Mouse (Mus musculus) embryo, embryonic 9.5 days (tissue): Measurements from ENCODE around the gene Lin52.

ENCODE experiments used
- DNase-seq: peaks from one replicate; pipeline ENCODE4 v3.0.0-alpha.2; 2017; ENCODE audit errors: extremely low spot score

The Lin52 gene

DNA sequence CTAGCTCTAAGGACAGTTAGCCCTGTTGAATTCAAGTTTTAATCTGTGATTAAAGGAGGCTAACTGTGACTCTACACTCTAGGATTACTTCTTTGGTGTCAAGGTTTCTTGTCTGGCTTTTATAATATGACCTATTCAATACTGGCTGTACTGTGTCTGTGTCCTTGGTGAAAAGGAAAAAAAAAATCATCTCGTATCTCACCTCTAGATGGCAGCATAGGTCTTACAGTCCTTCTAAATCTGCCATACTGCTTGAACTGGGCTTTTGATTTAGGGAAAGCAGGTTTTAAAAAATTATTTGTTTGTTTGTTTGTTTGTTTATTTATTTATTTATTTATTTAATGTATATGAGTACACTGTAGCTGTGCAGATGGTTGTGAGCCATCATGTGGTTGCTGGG lies 17.5 kb downstream of the Lin52 start:
- DNase-seq: peak; percentile 27

DNA sequence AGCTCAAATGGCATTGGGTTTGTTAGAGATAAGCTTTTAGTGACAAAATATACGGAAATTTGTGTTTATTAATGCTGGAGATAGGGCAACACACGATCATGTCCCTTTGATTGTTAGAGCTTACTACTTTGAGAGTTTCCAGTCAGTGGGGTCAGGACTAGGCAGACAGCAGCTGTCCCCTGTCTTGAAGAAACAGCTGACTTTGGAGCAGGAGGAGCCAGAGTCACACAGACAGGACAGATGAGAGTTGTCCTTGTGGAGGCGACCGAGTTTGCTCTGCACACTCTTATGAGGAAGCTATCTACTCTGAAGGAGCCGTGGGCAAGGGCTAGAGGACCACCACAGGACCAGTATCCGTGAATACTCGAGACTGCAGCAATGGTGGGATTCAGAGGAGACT lies 27.7 kb downstream of the Lin52 start:
- DNase-seq: no peak

DNA sequence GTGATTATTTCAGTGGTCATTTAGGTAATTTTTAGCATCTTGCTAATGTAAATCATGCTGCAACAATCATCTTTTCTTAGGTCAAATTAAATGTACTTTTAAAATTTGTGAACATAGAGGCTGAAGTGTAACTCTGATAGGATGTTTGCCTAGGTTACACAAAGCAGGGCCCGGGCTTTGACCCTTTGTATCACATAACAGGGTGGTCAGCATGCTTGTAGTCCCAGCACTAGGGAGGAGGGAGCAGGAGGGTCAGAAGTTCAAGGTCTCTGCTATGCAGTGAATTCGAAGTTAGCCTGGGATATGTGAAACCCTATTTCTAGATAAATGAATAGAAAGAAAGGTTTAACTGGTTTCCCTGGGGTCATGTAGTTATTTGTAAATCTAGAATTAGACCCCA lies 30.0 kb downstream of the Lin52 start:
- DNase-seq: no peak

DNA sequence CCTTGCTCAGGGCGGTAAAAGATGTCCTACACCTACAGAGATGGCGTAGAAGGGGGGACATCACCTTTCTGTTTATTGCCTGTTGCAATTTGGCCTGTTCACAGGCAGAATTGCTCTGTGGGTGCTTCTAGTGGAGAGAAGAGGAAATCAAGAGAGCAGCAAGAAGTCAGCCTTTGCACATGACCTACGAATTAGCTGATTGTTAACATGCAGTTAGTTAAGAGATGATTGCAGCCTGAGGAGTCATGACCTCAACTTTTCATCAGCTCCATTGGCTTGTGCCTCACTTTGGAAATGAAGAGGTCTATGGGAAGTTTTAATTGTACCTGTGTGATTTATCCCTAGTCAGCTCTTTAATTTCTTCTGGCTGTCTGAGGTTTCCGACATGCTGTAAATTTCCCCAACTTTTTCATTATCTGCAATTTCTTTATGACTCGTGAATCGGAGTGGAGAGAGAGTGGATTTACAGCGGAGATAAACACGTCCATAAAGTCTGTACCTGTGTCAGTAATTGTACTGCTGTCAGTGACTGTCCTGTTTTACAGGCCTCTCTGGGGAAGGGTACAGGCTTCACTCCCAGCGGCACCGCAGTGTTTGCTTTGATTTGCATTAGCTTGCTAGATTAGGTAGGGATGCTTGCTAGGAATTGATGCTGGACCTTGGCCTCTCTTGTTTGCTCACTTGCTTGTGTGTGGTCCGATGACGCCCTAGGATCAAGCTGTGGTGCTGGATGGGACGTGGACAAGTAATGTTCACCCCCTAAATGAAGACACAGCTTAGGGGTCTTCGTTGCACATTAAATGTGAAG lies 31.8 kb downstream of the Lin52 start:
- DNase-seq: no peak

DNA sequence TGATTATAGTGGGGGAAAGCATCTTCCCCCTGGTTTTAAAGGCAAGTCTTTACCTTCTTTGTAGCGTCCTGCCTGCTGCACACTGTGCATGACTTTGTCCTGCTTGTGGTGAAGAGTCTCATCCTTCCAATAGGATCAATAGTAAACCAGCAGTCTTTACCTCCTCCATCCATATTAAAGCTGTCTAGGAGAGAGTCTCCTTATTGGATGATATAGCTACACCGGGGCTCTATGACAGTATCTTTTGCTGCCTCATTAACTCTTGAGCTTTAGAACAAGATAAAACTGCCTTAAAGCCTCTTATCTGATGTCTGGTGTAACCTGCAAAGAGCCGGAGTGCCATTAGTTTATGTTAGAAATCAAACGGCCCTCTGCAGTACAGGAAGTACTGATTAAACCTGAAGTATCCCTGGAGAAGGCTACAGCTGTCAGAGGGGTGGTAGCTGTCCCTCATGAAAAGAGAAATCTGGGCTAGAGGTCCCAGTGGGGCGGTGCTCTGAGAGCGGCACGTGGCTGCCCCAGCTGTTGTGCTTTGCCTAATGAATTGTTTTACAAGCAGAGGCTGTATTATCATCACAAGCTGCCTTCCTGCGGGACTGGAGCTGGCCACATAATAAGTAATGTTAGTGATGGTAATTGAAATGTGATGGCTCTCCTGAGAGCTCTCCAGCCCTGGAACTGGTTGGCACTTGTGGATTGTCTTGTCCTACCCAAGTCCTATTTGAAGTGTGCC lies 36.3 kb downstream of the Lin52 start:
- DNase-seq: peak; percentile 24

DNA sequence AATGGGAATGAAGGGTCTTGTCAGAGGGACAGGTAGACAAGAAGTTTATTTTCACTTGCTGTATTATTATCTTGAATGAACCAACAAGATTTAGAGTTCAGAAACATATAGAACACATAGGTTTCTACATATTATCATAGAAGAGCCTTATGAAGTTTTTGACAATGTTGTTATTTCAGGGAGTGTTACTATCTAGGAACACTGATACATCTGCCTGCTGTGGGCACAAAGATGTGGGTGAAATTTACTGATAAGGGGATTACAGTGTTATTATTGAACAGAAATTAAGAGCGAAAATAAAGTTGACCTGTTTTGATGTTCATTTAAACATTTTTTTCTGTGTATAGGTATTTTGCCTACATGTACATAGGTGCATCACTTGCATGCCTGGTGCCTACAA lies 45.6 kb downstream of the Lin52 start:
- DNase-seq: no peak

DNA sequence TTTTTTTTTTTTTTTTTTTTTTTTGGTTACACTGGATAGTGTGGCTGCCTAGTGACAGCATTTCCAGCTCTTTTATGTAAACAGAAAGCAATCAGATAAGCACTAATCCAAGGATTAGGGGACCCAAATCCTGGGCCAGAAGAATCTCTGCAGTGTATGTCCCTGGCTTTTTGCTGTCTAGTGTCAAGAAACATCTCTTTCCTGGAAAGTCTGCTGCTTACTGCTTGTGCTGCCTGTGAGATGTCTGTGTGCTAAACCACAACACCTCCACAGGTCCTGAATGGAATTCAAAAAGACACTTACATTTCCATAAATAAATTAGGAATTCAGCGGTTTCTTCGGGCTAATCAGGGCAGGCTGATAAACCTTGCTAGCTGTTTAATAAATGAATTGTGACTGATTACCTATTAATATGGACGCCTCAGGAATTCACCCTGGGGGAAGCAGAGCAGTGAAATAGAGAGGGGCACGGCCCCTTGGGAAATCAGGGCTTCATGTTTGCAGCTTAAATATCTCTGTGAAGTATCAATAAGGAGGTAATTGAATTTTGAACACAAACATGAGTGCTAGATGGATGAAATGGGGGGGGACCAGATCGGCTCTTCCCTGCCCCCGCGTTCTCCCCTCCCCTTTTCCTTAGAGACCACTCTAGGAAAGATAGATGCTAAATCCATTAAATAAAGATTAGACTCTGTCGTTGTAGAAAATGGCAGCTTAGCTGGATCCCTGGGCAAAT lies 49.5 kb downstream of the Lin52 start:
- no peak for DNase-seq

DNA sequence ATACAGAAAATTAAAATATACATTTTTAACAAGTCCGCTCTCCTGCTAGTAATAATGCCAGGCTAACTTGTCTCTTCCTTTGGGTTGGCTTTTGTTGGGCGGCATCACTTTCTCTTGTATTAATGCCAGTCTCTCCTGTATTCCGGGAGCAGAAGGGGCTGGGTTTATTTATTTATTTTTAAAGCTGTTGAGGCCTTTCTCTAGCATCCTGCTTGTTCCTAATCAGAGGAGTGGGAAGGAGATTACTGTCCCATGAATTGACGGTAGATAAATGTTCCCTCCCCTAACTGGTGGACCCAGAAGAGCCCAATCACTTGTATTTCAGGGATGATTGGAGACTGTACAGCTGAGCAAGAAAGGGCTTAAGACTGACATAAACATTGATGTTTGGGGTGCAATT lies 50.1 kb downstream of the Lin52 start:
- no peak for DNase-seq

DNA sequence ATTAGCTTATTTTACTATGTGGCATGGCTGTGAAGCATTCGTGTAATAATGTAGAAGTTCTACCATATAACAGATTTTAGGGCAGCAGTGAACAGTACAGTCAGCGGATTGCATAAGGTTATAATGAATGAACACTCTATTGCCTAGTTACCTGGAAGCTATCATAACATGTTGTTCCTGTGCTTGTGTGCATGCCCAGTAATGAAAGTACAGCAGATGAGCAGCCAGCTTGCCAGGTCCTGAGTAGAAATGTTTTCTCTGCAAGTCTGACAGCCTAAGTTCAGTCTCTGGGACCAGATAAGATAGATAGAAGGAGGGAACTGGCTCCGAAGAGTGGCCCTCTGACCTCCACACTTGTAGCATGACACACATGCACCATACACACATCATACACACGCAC lies 55.6 kb downstream of the Lin52 start:
- DNase-seq: no peak

DNA sequence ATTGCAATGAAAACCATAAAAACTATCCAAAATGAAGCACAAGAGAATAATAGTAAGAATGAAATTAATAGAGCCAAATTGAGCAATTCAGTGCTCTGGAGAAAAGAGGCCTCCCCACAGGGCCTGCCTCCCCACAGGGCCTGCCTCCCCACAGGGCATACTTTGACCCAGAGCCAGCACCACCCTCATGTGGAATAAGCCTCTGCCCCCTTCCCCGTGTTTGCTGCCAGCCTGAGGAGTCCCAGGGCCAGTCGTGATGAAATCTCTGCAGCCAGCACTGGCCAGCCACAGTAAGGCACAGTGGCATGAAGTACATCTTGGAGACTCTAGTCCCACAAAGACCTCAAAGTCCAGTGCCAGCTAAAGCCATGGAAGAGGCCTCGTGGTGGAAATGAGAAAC lies 60.8 kb downstream of the Lin52 start:
- no peak for DNase-seq

DNA sequence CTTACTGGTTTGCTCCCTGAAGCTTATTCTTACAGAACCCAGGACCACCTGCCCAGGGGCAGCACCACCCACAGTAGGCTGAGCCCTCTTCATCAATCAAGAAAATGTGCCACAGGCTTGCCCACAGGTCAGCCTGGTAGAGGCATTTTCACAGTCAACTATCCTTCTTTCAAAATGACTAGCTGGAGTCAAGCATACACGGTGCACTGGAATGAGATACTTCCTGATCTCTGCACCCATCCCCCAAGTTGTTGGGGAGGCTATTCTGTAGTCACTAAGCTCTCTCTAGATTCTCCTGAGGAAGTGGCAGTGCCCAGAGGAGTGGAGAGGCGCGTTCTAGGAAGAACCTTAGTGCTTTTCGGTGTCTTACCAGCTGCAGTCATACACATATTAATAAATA lies 64.3 kb downstream of the Lin52 start:
- no peak for DNase-seq

DNA sequence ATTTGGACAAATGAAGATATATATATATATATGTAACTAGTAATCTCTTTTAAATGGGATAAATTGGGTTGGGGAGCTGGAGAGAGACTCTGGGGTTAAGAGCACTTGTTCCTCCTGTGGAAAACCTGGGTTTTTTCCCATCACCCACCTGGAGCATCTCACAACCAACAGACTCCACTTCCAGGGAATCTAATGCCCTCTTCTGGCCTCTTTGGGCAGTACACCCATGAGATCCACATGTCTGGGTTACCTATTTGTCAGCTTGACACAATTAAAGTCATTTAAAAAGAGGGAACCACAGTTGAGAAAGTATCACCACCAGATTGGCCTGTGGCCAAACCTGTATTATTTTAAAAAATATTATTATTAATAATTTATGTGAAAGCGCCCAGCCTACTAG lies 65.4 kb downstream of the Lin52 start:
- no peak for DNase-seq

DNA sequence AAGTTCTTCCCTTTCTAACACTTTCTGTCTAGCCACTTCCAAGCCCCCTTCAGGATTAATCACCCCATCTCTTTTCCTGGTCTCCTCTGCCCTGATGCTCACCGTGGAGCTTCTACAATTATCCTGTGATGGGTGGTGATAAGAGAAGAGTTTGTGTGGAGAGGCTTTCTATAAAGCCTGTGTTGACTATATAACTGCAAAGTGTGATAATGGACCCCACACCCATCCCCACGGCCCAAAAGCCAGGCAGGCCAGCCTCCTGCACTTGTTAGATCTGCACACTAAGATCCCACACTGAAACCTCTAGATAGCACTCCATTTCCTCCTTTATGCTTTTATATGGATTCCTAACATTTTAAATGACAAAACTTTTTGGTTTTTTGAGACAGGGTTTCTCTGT lies 66.8 kb downstream of the Lin52 start:
- DNase-seq: no peak

DNA sequence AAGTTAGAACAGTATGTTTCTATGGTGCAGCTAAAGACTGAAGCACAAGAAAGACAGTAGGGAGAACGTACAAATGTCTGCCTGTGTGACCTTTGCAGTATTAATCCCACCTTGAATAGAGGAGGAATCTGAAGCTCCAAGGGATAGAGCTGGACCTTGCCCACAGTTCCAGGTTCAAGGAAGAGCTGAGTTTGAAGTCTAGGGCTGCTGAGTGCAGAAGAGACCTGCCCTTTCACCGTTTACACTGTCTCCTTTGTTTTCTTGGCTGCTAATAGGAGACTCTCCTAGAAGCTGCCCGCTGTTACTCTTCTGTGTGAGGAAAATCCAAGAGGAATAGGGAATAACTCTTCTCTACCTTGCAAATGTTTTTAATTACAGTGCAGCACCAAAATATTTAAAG lies 72.5 kb downstream of the Lin52 start:
- DNase-seq: no peak

DNA sequence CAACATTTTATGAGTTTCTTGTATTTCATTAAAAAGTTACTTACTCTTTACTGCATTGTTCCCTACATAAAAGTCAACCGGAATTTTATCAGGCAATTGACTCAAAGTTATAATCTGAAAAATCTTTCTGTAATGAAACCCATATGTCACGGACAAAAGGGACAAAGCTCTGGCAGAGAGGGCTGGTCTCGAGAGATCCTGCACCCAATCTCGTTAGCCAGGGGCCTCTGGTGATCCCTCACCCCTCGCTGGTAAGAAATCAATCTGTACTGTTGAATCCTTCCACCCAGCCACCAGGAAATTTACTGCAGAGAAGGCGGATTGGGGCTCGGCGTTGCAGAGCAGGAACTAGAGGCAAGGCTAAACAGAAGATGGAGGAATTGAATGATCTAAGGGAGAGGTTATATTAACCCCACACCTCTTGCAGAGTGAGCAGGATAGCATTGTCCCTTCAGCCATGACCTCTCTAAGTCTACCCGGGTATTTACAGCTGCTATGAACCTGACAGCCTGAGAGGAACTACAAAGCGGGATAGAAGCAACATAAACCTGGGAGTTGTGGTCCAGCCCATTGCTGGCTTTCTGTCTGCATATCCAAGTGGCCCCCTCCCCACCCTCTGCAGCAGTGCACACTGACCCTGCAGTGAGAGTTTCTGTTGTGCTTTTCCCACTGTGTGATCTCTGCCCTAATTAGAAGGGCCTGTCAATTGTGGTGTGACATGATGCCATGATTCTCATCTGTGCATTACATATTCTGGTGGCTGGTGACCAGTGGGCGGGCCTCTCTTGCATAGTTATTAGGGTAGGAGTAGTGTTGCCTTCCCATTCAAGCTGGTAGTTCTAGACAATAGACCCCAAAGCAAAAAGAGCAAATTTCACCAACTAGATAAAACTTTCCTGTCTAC lies 73.2 kb downstream of the Lin52 start:
- no peak for DNase-seq

DNA sequence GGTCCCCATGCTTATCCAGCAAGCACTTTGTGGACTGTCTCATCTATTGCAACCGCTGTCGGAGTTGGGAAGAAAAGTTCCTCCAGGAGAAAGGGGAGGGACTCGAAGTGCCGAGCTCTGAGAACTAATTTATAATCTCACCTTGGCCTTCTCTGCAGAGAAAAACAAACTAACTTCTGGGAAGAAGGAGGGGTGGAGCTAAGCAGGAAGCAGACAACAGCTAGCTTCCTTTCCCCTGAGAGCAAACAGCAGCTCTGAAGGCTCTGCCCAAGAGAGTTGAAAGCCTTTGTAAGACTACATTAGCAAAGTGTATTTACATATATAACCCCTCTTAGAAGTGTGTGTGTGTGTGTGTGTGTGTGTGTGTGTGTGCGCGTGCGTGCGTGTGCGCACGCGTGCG lies 74.2 kb downstream of the Lin52 start:
- DNase-seq: no peak

DNA sequence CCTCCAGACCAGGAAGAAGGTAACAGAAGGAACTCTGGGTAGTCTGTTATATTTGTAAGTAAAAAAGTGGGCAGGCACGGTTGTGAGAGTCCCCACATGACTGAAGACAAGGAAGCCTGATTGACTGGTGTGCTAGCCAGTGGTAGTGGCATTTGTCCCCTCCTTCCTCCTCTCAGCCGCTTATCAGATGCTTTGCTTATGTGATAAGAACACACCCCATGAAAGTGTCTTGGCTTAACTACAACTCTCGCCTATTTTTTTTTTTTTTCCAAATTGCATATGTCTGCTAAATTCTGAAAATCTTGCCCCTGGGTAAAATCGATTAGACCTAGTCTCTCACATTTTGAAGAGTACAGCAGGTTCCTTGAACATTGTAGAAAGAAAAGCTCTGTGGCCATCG lies 79.2 kb downstream of the Lin52 start:
- DNase-seq: no peak

DNA sequence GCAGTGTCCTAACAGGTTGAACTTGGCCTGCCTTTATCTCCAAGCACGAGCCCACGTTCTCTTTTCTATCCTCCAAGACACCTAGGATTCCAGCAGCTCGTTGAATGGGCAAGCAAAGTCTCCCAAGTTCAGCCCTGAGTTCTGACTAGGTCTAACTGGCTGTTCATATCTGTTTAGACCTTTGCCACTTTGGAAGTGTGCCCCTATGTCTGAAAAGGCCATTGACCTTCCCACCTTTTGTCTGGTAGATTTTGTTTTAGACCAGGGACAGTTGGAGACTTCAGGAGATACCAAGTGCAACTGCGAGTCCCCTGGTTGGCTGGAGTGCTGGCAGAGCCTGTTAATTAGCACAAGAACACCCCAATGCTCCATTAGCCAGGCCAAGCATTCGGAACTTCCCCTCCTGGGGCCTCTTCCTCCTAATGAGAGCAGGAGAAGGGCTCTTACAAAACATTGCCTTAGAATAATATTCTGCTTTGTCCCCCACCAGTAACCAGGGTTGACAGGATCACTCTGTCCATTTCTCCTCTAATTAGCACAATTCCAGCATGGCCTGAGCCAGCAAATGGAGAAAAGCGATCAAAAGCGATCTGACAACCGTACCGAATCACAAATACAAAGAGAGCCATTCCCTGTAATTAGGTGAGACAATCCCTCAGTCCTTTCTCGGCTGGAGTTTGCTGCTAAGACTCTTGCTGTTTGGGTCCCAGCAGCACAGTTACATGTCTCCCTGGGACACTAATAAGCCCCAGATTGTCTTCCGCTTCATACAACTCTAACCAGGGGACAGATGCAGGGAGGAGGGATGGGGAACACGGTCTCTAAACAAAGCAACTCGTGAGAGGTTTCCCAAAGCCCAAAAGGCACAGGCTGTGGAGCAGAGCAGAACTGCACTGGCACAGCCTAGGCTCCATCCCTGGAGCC lies 80.9 kb downstream of the Lin52 start:
- DNase-seq: peak; percentile 42

DNA sequence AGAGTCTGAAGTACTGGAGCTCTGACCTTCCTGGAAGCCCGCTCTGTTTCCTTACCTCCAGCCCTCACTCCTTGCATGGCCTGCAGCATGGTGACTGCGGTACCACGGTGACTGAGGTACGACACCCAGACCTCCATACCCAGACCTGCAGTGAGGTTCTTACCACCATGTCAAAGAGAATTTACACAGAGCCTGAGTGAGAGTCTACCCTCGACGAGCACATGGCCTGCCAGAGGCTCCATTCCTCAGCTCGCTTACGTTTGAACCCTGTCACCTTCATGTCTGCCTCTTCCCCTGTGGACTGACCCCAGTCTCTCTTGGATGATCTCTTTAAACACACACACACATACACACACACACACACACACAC lies 81.6 kb downstream of the Lin52 start:
- DNase-seq: no peak

DNA sequence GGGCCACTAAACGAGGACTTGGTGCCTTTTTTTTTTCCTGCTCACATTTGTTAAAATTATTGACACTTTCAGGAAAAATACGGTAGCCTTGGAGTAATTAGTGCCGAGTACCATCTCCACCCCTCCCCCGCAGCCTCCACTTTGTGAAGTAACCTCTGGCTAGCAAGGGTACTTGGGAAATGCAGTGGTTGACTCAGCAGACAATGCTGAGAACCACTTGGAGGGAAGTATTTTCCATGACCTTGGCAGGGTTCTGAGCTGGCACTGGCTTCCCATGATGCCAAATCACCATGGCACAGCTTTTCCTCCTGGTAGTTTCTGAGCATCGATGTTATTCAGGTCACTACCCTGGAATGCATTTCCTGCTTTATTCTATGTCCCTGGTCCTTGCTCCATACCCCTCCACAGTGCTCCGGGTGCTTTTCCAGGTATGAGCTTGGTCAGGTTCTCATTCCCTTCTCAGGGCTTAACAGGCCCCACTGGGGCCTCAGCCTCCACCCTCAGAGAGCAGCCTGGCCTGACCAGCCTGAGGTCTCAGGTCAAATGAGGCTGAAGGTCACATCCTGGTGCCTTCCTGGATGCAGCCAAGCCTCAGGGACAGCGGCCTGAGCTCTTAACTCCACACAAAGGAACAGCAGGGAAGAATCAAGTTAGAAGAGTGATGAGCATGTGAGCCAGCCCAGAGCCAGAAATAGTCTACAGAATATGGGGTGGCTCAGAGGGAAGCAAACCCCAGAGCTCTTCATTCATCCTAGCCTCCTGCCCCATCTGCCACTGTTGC lies 82.7 kb downstream of the Lin52 start:
- peak; percentile 22 for DNase-seq
